Mouse (Mus musculus): ENCODE measurements at regions not wholly inside any gene's neighbourhood (a gene's known extent, or its start where the extent isn't known, plus 50 kb on each side); places are given as distances from the start of the nearest gene placed in this dataset.

DNA sequence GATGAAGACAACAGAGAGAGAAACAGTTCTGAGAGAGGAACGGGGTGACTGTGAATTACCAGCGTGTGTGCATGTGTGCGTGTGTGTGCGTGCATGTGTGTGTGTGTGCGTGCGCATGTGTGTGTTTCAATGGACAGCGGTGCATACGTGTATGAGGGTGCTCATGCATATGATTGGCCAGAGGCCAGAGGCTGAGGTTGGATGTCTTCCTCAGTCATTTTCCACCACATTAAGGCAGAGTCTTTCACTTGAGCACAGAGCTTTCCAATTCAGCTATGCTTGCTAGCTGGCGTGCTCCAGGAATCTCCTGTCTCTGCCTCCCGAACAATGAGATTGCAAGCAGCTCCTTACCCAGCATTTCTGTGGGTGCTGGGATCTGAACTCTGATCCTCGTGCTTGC lies 104.4 kb downstream of the Tsen15 start:
- ATAC-seq (ENCODE audit: low read depth): no peak
- no peak overlapping the region for H3K4me2 ChIP-seq (ENCODE audit: low read depth, low read length)
- H3K9ac ChIP-seq (ENCODE audit: low read depth, low read length): no peak overlapping the region
- H3K9me3 ChIP-seq (ENCODE audit: control insufficient read depth, low read length): peaks cover 3% of the 10 kb centered on the region; the same call in 1 of the 2 replicates
- 95% methylated on average over 11 of the region's 11 CpGs for WGBS
- no peak overlapping the region for H3K4me3 ChIP-seq (ENCODE audit: low read depth, low read length)
- H3K27ac ChIP-seq (replicated peaks; ENCODE audit: low read depth, low read length): no peak overlapping the region
- DNase-seq (ENCODE audit: low spot score): no peak
- no peaks in the 10 kb centered on the region for H3K4me1 ChIP-seq (ENCODE audit: control insufficient read depth, insufficient read depth, low read length)
- no peaks in the 10 kb centered on the region for H3K36me3 ChIP-seq (ENCODE audit: control insufficient read depth, insufficient read depth, low read length)
- H3K27me3 ChIP-seq (replicated peaks; ENCODE audit: control insufficient read depth, insufficient read depth, low read length): no peaks in the 10 kb centered on the region

DNA sequence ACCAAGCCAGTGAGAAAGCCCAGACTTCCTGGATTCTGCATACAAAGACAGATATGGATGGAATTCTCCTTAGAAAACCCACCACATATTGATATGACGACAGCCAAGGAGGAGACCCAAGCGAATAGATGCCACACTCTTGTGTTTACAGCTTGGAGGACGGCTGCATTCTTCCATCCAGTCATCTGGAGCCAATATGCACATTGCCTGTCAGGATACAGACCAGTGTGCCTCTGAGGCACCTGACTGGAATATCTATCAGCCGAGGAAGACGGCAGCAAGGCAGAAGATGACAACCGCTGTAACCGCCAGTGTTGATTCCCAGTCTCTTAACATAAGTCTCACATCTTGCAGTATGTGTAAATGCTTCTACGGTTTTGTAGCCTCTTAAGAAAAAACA lies 105.3 kb downstream of the Tsen15 start:
- DNase-seq (ENCODE audit: low spot score): no peak
- no peak overlapping the region for H3K4me2 ChIP-seq (ENCODE audit: low read depth, low read length)
- peaks cover 3% of the 10 kb centered on the region; the same call in 1 of the 2 replicates for H3K9me3 ChIP-seq (ENCODE audit: control insufficient read depth, low read length)
- H3K36me3 ChIP-seq (ENCODE audit: control insufficient read depth, insufficient read depth, low read length): no peaks in the 10 kb centered on the region
- H3K27ac ChIP-seq (replicated peaks; ENCODE audit: low read depth, low read length): no peak overlapping the region
- 76% methylated on average over 8 of the region's 8 CpGs for WGBS
- no peak overlapping the region for H3K4me3 ChIP-seq (ENCODE audit: low read depth, low read length)
- no peak for ATAC-seq (ENCODE audit: low read depth)
- no peaks in the 10 kb centered on the region for H3K27me3 ChIP-seq (replicated peaks; ENCODE audit: control insufficient read depth, insufficient read depth, low read length)
- no peak overlapping the region for H3K9ac ChIP-seq (ENCODE audit: low read depth, low read length)
- H3K4me1 ChIP-seq (ENCODE audit: control insufficient read depth, insufficient read depth, low read length): no peaks in the 10 kb centered on the region

DNA sequence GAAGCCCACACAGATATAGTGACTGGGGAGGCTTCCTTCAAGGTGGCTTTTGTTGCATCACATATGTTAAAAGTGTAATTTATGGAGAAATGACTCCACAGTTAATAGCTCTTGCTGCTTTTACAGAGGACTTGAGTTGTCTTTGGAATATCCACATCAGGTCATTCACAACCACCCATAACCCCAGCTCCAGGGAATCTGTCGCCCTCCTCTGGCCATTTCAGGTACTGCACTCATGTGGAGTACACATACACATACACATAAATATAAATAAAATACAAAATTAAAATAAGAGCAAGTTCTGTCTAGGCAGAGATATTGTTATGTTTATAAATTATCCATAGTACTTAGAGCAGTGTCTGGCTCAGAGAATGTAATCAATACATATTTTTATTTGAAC lies 106.5 kb downstream of the Tsen15 start:
- DNase-seq (ENCODE audit: low spot score) (no peak), ATAC-seq (ENCODE audit: low read depth) (no peak)
- H3K9me3 ChIP-seq (ENCODE audit: control insufficient read depth, low read length): peaks cover 3% of the 10 kb centered on the region; the same call in 1 of the 2 replicates
- H3K36me3 ChIP-seq (ENCODE audit: control insufficient read depth, insufficient read depth, low read length): no peaks in the 10 kb centered on the region
- H3K9ac ChIP-seq (ENCODE audit: low read depth, low read length): no peak overlapping the region
- no peaks in the 10 kb centered on the region for H3K4me1 ChIP-seq (ENCODE audit: control insufficient read depth, insufficient read depth, low read length)
- H3K27ac ChIP-seq (replicated peaks; ENCODE audit: low read depth, low read length): no peak overlapping the region
- no peak overlapping the region for H3K4me2 ChIP-seq (ENCODE audit: low read depth, low read length)
- 23% methylated on average over 1 of the region's 1 CpGs for WGBS
- no peak overlapping the region for H3K4me3 ChIP-seq (ENCODE audit: low read depth, low read length)
- H3K27me3 ChIP-seq (replicated peaks; ENCODE audit: control insufficient read depth, insufficient read depth, low read length): no peaks in the 10 kb centered on the region

DNA sequence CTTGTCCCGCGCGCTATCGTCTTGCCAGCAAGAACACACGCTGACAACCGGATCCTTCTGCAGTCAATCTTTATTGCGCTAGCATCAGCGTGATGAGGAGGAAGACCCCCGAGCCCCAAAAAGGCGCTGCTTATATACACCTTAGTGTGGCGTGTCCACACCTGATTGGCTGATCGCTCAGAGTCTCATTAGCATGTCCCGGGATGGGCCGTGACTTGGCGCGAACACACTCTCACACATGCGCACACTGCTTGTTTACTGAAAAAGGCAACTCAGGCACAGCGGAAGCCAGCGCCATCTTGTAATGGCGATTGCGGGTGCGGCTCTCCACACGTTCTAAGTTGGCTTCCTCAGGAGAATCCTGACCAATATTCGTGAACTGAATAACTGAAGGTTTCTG lies 111.5 kb downstream of the Tsen15 start:
- Histone ChIP-seq H3K4me2 (ENCODE audit: low read depth, low read length) (no peak overlapping the region), H3K4me1 (ENCODE audit: control insufficient read depth, insufficient read depth, low read length) (no peaks in the 10 kb centered on the region), H3K36me3 (ENCODE audit: control insufficient read depth, insufficient read depth, low read length) (no peaks in the 10 kb centered on the region), H3K27me3 (replicated peaks; ENCODE audit: control insufficient read depth, insufficient read depth, low read length) (no peaks in the 10 kb centered on the region), H3K9ac (ENCODE audit: low read depth, low read length) (no peak overlapping the region), H3K9me3 (ENCODE audit: control insufficient read depth, low read length) (peaks cover 2% of the 10 kb centered on the region; the same call in 1 of the 2 replicates), H3K4me3 (ENCODE audit: low read depth, low read length) (no peak overlapping the region), H3K27ac (replicated peaks; ENCODE audit: low read depth, low read length) (no peak overlapping the region)
- DNase-seq (ENCODE audit: low spot score) (no peak), ATAC-seq (ENCODE audit: low read depth) (no peak)
- 95% methylated on average over 24 of the region's 24 CpGs for WGBS

DNA sequence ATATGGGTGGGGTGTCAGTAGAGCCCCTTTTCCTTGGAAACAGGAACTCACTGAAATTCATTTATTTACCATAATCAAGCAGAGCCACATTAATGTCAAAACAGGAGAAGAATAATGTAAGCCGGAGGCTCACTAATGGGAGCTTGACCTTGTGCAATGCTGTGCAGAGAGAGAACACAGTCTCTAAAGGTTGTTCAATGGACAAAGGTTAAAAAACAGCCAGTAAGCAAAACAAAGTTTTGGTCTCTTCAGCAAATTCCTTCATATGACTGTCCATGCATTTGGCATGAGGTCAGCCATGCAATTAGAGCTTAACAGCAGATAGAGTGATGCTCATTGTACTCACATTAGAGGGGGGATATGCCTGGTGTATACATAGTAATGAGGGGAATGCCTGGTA lies 113.1 kb downstream of the Tsen15 start:
- Histone ChIP-seq H3K4me1 (ENCODE audit: control insufficient read depth, insufficient read depth, low read length) (no peaks in the 10 kb centered on the region), H3K9me3 (ENCODE audit: control insufficient read depth, low read length) (no peaks in the 10 kb centered on the region), H3K36me3 (ENCODE audit: control insufficient read depth, insufficient read depth, low read length) (no peaks in the 10 kb centered on the region), H3K27ac (replicated peaks; ENCODE audit: low read depth, low read length) (no peak overlapping the region), H3K27me3 (replicated peaks; ENCODE audit: control insufficient read depth, insufficient read depth, low read length) (no peaks in the 10 kb centered on the region), H3K4me3 (ENCODE audit: low read depth, low read length) (no peak overlapping the region), H3K4me2 (ENCODE audit: low read depth, low read length) (no peak overlapping the region), H3K9ac (ENCODE audit: low read depth, low read length) (no peak overlapping the region)
- DNase-seq (ENCODE audit: low spot score) (no peak), ATAC-seq (ENCODE audit: low read depth) (no peak)
- 74% methylated on average over 1 of the region's 1 CpGs for WGBS

DNA sequence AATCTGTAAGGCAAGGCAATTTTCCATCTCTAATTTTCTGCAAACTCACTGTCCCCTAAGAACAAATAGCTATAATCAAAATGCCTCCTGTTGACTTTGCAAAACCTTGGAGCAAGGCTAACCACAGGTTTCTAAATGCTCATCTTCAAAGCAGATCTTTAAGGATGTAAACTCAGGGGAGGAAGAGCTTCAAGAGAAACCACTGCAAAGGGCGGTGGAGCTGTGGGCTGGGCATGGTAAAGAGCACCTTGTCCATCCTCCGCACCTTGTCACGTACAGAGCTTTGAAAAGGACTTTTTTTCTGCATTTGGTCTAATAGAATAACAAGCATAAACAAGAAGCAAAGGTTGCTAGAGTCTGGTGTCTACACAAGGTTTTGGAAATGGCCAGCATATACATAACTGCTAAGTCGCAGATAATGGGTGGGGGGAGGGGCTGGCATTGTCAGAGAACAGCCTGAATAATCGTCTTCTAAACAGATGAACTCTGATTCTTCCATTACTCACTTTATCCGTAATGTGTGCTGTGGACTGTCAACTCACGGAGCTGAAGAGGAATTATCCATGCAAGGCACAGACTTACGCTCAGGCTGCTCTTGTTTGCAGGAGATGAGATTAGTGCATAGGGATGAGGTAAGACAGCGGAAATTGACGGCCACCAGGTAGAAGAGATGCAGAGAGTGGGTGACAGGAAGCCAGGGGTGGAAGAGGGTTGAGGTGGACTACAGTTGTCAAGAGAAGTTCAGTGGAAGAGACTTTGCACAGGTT lies 116.4 kb downstream of the Tsen15 start:
- H3K9ac ChIP-seq (ENCODE audit: low read depth, low read length): no peak overlapping the region
- WGBS: 76% methylated on average over 10 of the region's 10 CpGs
- H3K36me3 ChIP-seq (ENCODE audit: control insufficient read depth, insufficient read depth, low read length): no peaks in the 10 kb centered on the region
- no peak overlapping the region for H3K27ac ChIP-seq (replicated peaks; ENCODE audit: low read depth, low read length)
- H3K4me3 ChIP-seq (ENCODE audit: low read depth, low read length): no peak overlapping the region
- no peaks in the 10 kb centered on the region for H3K9me3 ChIP-seq (ENCODE audit: control insufficient read depth, low read length)
- no peaks in the 10 kb centered on the region for H3K4me1 ChIP-seq (ENCODE audit: control insufficient read depth, insufficient read depth, low read length)
- ATAC-seq (ENCODE audit: low read depth) (no peak), DNase-seq (ENCODE audit: low spot score) (no peak)
- no peaks in the 10 kb centered on the region for H3K27me3 ChIP-seq (replicated peaks; ENCODE audit: control insufficient read depth, insufficient read depth, low read length)
- no peak overlapping the region for H3K4me2 ChIP-seq (ENCODE audit: low read depth, low read length)

DNA sequence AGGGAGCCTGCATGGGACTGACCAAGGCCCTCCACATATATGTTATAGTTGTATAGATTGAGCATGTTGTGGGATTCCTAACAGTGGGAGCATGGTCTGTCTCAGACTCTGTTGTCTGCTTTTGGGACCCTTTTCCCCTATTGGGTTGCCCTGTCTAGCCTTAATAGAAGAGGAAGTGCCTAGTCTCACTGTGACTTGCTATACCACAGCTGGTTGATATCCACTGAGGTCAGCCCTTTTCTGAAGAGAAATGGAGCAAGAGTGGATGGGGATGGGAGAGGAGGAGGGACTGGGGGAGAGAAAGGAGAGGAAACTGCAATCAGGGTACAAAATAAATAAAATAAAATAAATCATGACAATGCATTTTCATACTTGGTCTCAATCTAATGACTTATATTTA lies 120.1 kb downstream of the Tsen15 start:
- Histone ChIP-seq H3K9me3 (ENCODE audit: control insufficient read depth, low read length) (no peaks in the 10 kb centered on the region), H3K4me2 (ENCODE audit: low read depth, low read length) (no peak overlapping the region), H3K36me3 (ENCODE audit: control insufficient read depth, insufficient read depth, low read length) (no peaks in the 10 kb centered on the region), H3K27me3 (replicated peaks; ENCODE audit: control insufficient read depth, insufficient read depth, low read length) (no peaks in the 10 kb centered on the region), H3K9ac (ENCODE audit: low read depth, low read length) (no peak overlapping the region), H3K4me1 (ENCODE audit: control insufficient read depth, insufficient read depth, low read length) (no peaks in the 10 kb centered on the region), H3K27ac (replicated peaks; ENCODE audit: low read depth, low read length) (no peak overlapping the region), H3K4me3 (ENCODE audit: low read depth, low read length) (no peak overlapping the region)
- no peak for ATAC-seq (ENCODE audit: low read depth)
- DNase-seq (ENCODE audit: low spot score): no peak

DNA sequence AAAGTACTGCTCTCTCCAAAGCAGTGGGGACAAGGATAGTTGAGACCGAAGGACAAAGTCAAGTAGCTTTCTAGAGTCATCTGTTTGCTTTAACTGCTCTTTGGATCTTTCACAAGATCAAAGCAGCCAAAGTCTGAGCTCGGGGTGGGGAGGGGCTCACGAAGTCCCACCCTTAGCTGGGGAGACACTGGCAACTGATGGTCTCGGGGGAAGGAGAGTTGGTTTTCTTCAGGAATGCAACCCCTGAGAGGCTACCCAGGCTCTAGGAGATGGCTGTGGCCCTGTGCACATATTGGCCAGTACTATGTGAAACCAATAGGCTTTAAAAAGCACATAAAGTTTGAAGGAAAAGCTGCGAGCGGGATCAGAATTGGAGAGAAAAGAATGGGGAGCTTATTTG lies 121.5 kb downstream of the Tsen15 start:
- ATAC-seq (ENCODE audit: low read depth): no peak
- 83% methylated on average over 6 of the region's 6 CpGs for WGBS

DNA sequence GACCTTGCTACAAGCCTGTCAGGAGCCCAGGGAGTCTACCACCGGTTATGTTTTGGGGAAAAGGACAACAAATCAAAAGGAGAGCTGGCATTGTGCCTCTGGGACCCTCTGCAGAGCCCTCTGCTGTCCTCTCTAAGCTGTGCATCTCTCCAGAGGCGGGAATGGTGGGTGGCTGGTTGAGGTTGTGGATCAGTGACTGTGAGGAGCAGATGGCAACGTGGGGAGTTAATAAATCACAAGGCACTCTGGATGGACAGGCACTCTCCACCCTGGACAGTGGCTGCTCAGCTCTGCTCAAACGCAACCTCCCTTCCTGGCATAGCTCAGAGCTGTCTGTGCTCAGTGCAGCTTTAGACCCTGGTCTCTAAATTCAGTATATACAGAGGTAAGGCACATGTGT lies 125.0 kb downstream of the Tsen15 start:
- Histone ChIP-seq H3K9ac (ENCODE audit: low read depth, low read length) (no peak overlapping the region), H3K9me3 (ENCODE audit: control insufficient read depth, low read length) (no peaks in the 10 kb centered on the region), H3K4me2 (ENCODE audit: low read depth, low read length) (no peak overlapping the region), H3K4me3 (ENCODE audit: low read depth, low read length) (no peak overlapping the region), H3K27me3 (replicated peaks; ENCODE audit: control insufficient read depth, insufficient read depth, low read length) (no peaks in the 10 kb centered on the region), H3K36me3 (ENCODE audit: control insufficient read depth, insufficient read depth, low read length) (no peaks in the 10 kb centered on the region), H3K27ac (replicated peaks; ENCODE audit: low read depth, low read length) (no peak overlapping the region), H3K4me1 (ENCODE audit: control insufficient read depth, insufficient read depth, low read length) (no peaks in the 10 kb centered on the region)
- ATAC-seq (ENCODE audit: low read depth) (no peak), DNase-seq (ENCODE audit: low spot score) (no peak)
- WGBS: 36% methylated on average over 4 of the region's 4 CpGs

More for the DNA sequence above, 121.5 kb downstream of the Tsen15 start:
- Histone ChIP-seq H3K36me3 (ENCODE audit: control insufficient read depth, insufficient read depth, low read length) (no peaks in the 10 kb centered on the region), H3K4me3 (ENCODE audit: low read depth, low read length) (no peak overlapping the region), H3K4me1 (ENCODE audit: control insufficient read depth, insufficient read depth, low read length) (no peaks in the 10 kb centered on the region), H3K4me2 (ENCODE audit: low read depth, low read length) (no peak overlapping the region), H3K27me3 (replicated peaks; ENCODE audit: control insufficient read depth, insufficient read depth, low read length) (no peaks in the 10 kb centered on the region), H3K27ac (replicated peaks; ENCODE audit: low read depth, low read length) (no peak overlapping the region), H3K9ac (ENCODE audit: low read depth, low read length) (no peak overlapping the region), H3K9me3 (ENCODE audit: control insufficient read depth, low read length) (no peaks in the 10 kb centered on the region)
- DNase-seq (ENCODE audit: low spot score): no peak
